Mouse (Mus musculus) adrenal gland, postnatal 4 days (tissue): ENCODE data around the gene Gm30083. TPM values are rescaled to one million over a fixed set of nuclear protein-coding genes. Genes with fewer than 3 reads are reported as not detected.

Experiments used
- DNase-seq, 2 experiments: peaks; one replicate each; pipeline ENCODE4 v3.0.0; 2021 to 2022; ENCODE audit warnings: low spot score in 2 of 2, mixed read lengths in 2 of 2
- total RNA-seq, 2 experiments: library from RNA; stranded (reverse); gene quantifications; 2 replicates each; pipeline ENCODE4 v1.2.3; 2021

Gm30083 gene
- total RNA-seq, 2 experiments from 2014 or later: not detected

DNA sequence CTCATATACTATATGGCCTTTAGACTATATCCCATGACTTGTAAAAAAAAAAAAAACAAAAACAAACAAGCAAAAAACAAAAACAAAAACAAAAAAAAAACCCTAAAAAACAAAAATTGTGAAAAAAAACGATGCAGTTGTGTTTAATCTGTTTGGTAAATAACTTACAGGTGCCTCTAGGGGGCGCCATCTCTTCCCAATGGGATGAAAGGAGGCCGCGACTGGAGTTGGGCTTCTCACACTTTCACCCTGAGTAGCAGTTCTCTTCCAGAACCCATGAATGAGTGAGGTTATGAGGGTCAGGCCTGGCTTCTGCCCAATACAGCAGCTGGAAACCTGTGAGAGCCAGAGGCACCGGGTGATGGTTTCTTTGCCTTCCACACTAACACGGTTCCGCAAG is 49.3 kb downstream of the Gm30083 start:
- no peak for DNase-seq

DNA sequence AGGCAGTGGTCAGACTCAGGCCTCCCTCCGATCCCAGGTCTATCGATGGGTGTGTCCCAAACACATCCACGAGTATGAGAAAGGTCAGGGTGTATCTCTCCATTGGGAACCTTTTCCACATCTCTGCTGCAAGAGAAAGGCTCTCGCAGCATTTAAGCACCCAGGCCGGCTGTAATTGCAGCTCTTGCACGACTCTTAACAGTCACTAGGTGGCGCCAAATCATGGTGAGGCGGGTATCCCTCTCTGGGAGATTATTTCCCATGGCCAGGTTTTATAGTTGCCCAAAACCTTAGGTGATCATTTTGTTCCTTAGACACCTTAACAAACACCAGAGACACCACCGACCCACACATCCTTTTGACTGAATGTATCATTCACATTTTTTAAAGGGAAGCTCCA is 55.6 kb downstream of the Gm30083 start:
- DNase-seq: no peak

DNA sequence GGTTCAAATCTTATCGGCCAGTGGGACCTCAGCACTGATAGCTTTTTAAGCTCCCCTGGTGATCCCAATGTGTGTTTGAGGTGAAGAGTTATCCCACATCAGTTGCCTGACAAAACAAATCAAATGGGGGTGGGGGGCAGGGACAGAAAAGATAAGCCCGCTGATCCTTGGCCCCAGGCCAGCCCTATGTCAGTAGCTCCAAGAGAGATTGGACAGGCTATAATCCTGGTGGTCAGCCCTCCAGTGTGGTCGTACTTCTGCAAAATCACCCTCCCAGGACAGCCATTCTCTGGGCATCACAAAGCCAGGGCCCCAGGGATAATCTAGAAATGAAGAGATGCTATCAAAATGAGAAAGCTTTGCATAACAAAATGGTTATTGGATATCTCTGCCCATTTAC is 56.1 kb downstream of the Gm30083 start:
- DNase-seq: no peak

DNA sequence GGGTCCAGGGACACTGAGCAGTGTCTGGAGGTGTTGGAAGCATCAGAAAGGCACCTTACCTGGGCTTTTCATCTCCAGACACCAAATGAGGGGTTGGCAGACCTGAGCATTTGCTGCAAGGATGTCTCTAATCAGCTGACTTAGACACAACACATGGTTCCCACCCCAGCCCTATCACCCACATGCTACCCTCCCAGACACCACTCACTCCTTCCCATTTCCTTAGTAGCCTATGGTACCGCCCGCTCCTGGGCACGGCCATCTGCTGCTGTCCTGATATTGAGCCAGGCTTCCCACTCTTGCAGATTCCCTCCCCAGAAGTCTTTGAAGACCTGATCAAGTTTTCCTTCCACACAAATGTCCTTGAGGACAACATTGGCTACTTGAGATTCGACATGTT is 56.8 kb downstream of the Gm30083 start:
- DNase-seq: no peak

DNA sequence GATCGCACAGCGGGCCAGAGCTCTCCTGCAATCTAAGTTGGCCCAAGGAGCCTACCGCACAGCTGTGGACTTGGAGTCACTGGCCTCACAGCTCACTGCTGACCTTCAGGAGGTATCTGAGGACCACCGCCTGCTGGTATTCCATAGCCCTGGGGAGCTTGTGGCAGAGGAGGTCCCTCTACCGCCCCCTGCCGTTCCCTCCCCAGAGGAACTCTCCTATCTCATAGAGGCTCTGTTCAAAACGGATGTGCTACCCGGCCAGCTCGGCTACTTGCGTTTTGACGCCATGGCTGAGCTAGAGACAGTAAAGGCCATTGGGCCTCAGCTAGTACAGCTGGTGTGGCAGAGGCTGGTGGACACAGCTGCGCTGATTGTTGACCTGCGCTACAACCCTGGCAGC is 58.9 kb downstream of the Gm30083 start:
- no peak for DNase-seq

DNA sequence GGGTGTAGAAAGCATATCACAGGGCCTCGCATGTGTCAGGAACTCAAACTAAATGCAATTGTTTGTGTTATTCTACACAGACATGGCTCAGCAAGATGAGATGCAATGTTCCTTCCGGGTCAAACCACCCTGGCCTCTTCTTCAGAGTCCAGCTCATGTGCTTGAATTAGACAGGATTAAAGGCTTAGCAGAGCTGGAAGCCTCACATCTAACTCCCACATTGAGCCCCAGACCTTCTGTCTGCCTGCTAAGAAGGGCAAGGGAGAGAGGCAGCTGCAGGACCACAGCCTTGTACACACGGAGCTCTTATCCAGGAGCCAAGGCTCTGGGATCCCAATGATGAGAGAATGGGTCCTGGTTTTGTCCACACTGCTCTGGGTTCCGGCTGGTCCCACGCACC is 61.2 kb downstream of the Gm30083 start, which contains the start of gene Rbp3:
Rbp3 (plus strand) TSS at position 243 of the 400 bp plus-strand sequence.
- no peak for DNase-seq

DNA sequence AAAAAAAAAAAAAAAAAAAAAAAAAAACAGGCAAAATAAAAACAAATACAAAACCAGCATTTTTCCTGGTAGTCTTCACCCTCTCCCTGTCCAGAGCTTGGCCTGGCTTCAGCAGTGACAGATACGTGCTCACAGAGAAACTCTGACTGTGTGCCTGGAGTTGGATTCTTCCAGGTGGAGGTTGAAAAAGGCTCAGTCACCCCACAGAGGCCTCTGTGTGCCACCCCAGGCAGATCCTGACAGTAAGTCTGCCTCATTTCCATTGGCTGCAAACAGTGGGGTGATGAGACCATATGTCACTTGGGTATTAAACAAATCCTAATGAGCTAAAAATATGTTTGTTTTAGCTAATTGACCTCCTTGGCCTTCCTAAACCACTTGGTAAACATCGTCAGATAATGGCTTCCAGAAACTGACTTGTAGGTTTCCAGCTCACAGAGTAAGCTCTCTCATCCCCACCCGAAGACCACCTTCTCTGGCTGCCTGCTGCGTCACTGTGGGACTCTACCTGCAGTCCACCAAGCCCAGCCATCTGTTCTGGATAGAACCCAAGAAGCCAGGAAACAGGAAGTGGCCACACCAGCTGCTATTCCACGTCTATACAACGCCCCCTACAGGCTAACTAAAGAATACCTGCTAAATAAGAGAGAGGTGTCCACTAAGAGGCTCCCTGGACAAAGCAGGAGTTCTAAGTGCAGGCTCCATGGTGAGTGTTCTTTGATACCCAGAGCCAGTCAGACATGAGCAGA is 62.6 kb downstream of the Gm30083 start:
- DNase-seq: no peak

DNA sequence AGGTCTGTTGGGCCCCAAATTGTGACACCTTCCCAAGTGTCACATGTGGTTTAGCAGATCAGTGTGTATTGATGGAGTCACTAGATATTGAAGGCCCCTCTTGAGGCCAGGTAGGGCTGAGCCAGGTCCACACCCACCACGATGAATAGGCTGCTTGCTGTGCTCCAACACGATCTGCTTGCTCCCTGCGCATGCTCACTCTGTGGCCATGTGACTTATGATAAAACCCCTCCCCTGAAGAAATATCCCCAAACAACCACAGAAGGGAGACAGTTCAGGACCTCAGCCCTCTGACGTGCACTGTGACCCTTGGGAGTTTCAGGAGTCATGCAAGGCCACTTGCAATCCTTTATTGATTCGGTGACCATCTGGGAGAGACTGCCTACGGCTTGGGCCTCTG is 68.9 kb downstream of the Gm30083 start:
- no peak for DNase-seq

DNA sequence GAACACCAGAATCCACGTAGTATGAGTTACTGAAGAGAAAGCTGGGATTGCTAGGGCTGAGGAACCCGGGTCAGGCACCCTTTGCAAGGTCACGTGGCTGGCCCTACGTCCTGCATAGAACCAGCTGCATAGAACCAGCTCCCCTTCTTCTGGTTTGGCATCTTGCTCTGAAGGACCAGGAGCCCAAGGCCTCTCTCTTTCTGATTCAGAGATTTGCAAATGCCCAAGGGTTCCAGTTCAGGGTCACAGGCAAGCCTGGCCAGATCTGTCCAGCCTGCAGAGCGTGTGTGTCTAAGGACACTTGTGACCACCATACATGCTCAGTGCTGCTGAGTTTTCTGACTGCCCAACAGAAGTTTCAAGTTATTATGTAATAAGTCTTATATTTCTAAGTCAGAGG is 72.8 kb downstream of the Gm30083 start:
- DNase-seq: no peak

DNA sequence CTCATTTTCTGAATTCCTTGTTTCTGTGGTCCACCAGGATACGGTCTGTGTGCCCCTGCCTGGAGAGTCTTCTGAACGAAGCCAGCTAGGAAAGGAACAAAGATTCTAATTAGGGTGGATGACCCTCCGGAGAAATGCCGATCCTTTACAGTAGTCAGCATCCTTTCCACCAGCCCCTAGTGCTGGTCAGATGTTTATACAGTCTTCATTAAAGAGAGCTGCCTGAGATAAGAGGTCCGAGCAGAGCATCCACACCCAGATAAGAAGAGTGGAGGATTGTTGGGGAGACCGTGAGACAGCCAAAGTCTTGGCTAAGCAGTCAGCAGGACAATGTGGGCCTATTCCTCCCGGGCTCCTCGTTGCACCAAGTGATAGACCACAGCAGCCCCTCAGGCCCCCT is 74.2 kb downstream of the Gm30083 start, which contains the start of gene Gdf2:
Gdf2 (plus strand) TSS at position 301 of the 400 bp plus-strand sequence.
- DNase-seq: no peak

DNA sequence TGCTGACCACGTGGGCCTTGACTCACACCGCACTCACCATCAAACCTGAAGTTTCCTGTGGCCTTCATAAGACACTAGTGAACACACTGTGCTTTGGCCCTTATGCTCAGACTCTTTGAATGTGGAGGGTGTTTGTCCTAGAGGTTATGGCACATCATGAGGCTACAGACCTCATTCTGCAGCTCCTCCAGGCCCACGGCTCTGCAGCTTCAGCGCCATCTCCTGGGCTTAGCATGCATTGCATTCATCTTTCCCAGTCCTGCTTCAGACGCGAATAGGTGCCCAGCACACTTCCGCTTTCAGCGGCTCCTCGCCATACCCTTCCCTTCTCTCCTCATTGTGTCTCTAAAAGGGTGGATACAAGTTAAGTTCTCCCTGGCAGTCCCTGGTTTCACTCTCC is 75.9 kb downstream of the Gm30083 start:
- DNase-seq: peak in 1 of 2 experiments; percentile 28

Other genes with a start within 250 kb of the Gm30083 start
- gene Gdf10, start 91.6 kb downstream of the Gm30083 start, total RNA-seq: 10 to 100 TPM; 10.9 to 11.6 TPM
- gene Gdf2, start 74.1 kb downstream of the Gm30083 start, total RNA-seq: 1 to 10 TPM in 1 of 2 experiments, under 1 TPM in 1; 0.25 to 1.5 TPM
- not detected for gene Rbp3, start 61.2 kb downstream of the Gm30083 start, total RNA-seq
- under 1 TPM; 0.08 to 0.17 TPM for gene Zfp488, start 36.4 kb downstream of the Gm30083 start, total RNA-seq
- not detected for gene Gm5460, start 1.6 kb upstream of the Gm30083 start, total RNA-seq
- not detected for gene Antxrl, start 37.5 kb upstream of the Gm30083 start, total RNA-seq
- 1 to 10 TPM; 3.7 to 4.0 TPM for gene Anxa8, start 70.8 kb upstream of the Gm30083 start, total RNA-seq
- gene A630023A22Rik, start 87.6 kb upstream of the Gm30083 start, total RNA-seq: not detected
- under 1 TPM in 1 of 2 experiments, not detected in 1; 0.20 TPM for gene Npy4r, start 137.3 kb upstream of the Gm30083 start, total RNA-seq
- 1 to 10 TPM; 3.0 to 3.9 TPM for gene Gprin2, start 186.5 kb upstream of the Gm30083 start, total RNA-seq
- 1 to 10 TPM; 1.1 to 1.3 TPM for gene Syt15, start 204.4 kb upstream of the Gm30083 start, total RNA-seq